Mouse (Mus musculus): ENCODE data around the gene Ccdc191.

GRCm38 (mm10) chr16:43918867-43919266, 29.3 kb downstream of the Ccdc191 start:
- TF ChIP-seq CTCF (IDR thresholded peaks at IDR 0.05; ENCODE audit: control insufficient read depth, insufficient read depth, insufficient replicate concordance, low read depth, low read length) (no peak), POLR2A (IDR thresholded peaks at IDR 0.05; ENCODE audit: control insufficient read depth, low read depth, low read length) (no peak)

All from testis, adult 2 months (tissue).